Comparison of ENCODE assay signal across 17 mouse cellular contexts in the genomic region with DNA sequence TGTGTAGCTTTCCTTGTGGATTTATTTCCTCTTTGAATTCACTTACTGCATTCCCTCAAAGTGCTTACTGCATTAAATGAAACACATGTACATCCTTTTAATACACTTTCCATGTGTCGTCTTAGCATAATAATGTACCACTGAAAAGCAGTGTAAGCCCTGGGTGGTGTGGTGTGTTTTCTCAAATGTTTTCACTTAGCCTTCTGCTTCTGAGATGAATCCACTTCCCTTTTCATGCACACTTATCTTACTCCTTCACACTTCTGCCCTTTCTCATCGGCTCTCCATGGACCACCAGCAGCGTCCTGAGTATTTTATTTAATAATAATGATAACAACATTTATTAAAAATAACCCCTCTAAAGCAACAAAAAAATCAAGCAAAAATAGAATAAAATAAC.
"Had no signal": no experiment of that assay in that cellular context is flagged by ENCODE, and none has a peak within 500 bp of the region (broad histone marks: within the 10 kb centered on the region; RNA-seq: fewer than 3 reads in every experiment).

No protein-coding gene starts in this region.

- H3K4me3 ChIP-seq: megakaryocyte, embryonic 14.5 days; midbrain, embryonic 12.5 days; midbrain, embryonic 15.5 days; neural tube, embryonic 12.5 days had no signal

- ATAC-seq: midbrain, embryonic 15.5 days had no signal

- H3K4me1 ChIP-seq: midbrain, embryonic 12.5 days; midbrain, embryonic 15.5 days; neural tube, embryonic 12.5 days had no signal

- H3K27me3 ChIP-seq: megakaryocyte, embryonic 14.5 days; midbrain, embryonic 12.5 days; midbrain, embryonic 15.5 days; neural tube, embryonic 12.5 days had no signal

- H3K27ac ChIP-seq: liver, embryonic 14.5 days; midbrain, embryonic 12.5 days; midbrain, embryonic 15.5 days; neural tube, embryonic 12.5 days had no signal

- H3K9me3 ChIP-seq: megakaryocyte, embryonic 14.5 days; midbrain, embryonic 12.5 days; midbrain, embryonic 15.5 days; neural tube, embryonic 12.5 days had no signal

- DNase-seq: lung, adult 18-20 months; lung, embryonic 14.5 days; lung, postnatal 10 days; lung, postnatal 4 days; retina, postnatal 1 day; right cerebral cortex, adult 18-20 months; right cerebral cortex, postnatal 25 days; right cerebral cortex, postnatal 4 days; spleen, adult 18-20 months; thymus, adult 2 months; thymus, postnatal 25 days; thymus, postnatal 4 days had no signal

- H3K36me3 ChIP-seq: midbrain, embryonic 12.5 days; midbrain, embryonic 15.5 days; neural tube, embryonic 12.5 days had no signal

- H3K9ac ChIP-seq: liver, embryonic 14.5 days; lung, embryonic 14.5 days; midbrain, embryonic 12.5 days; midbrain, embryonic 15.5 days; neural tube, embryonic 12.5 days had no signal
